Mouse (Mus musculus) naive thymus-derived CD4-positive, alpha-beta T cell, adult 2 months (primary cell): ENCODE data around the gene Vill.

Source experiments
- DNase-seq: peaks from one replicate; pipeline ENCODE4 v3.0.0-alpha.2; 2011; ENCODE audit warnings: low read depth

Gene Vill

DNA sequence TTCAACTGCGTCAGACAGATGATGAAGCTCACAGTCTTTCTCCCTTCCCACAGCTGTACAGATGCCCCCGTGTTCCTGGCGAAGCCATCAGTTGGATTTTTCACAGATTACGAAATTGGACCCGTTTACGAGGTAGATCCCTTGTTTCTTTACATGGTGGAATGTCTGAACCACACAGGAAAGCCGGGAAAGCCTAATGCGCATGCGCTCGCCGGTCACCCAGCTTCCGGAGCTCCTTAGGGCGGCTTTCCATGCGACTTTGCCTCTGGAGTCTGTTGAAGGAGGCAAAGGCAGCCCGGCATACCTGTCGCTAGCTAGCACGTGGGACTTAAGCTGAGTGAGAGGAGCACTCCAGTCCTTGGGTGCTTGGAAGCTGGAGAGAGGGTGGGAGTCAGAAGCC lies 62.3 kb downstream of the Vill start:
- DNase-seq = no peak

DNA sequence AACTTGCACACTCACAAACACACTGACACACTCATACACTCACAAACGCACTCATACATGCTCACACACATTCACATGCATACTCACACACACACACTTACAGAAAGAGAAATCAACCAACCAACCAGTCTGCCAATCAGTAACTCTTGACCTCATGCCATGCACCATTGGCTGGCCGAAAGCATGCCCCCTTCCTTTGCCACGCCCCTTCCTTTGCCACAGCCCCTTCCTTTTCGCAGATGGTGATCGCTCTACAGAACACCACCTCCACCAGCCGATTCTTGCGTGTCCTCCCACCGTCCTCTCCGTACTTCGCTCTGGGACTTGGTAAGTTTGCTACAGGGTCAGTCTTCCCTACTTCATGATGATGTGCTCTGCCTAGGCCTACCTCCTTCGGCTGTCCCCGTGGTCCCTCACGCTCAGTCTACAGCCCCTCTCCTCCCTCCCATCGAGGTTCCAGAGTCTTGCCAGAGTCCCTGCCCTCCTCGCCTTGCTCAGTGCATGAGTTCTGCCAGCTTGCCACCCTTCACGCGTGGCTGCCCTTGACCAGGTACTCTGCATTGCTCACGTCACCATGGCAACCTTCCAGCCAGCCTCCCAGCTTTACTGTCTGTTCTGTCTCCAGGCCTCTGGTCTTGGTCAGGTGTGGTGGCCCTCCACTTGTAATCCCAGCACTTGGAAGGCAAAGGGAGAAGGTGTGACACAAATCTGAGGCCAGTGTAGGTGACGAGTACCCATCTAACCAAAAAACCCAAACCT lies 67.0 kb downstream of the Vill start:
- no peak for DNase-seq

DNA sequence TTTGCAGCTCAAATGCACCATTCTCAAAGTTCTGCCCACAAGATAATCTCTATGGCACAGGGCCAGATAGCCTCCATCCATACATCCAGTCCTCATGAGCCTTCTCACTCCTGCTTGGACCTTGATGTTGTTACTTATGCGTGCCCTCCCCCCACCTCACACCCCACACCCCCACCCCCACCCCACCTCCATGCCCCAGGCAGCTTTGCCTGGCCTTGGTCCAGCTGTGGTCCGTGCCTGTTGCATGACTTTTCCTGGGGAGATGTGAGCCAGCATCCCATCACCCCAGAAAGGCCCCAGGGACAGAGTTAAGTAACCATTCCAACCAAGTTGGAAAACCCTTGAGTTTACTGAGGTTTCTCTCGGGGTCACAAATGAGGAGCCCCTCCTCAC lies 67.6 kb downstream of the Vill start:
- no peak for DNase-seq
